Mouse (Mus musculus) spleen, adult 2 months (tissue): ENCODE results near the gene Add3. TPM values are rescaled to one million over a fixed set of nuclear protein-coding genes. Genes with fewer than 3 reads are reported as not detected.
A peak's percentile ranks its signal among the peaks of the same experiment; 100 is the strongest.

Experiments used
- DNase-seq, 2 experiments: peaks; one replicate each; pipeline versions ENCODE4 v3.0.0 to v3.0.0-alpha.2; 2012 to 2021; ENCODE audit warnings: low spot score in 2 of 2, low read depth in 1 of 2
- H3K27ac ChIP-seq: fragments of 200-500 bp; 2 replicates; pipeline ENCODE4 v1.5.1; 2012; ENCODE audit warnings: low read length, inconsistent platforms; ENCODE audit not compliant: insufficient read depth
- H3K27me3 ChIP-seq: fragments of 200-500 bp; 2 replicates; pipeline ENCODE4 v1.6.1; 2012; ENCODE audit warnings: mild to moderate bottlenecking, moderate library complexity, low read length, inconsistent platforms; ENCODE audit not compliant: control insufficient read depth, insufficient read depth
- H3K36me3 ChIP-seq: fragments of 200-500 bp; 2 replicates; pipeline ENCODE4 v1.6.1; 2012; ENCODE audit warnings: mild to moderate bottlenecking, low read length, inconsistent platforms; ENCODE audit not compliant: control insufficient read depth, insufficient read depth
- H3K4me1 ChIP-seq: fragments of 200-500 bp; 2 replicates; pipeline ENCODE4 v1.6.1; 2011; ENCODE audit warnings: inconsistent platforms; ENCODE audit not compliant: control insufficient read depth, insufficient read depth, insufficient read length
- H3K4me3 ChIP-seq: fragments of 200-500 bp; 2 replicates; pipeline ENCODE4 v1.5.1; 2011; ENCODE audit warnings: mild to moderate bottlenecking, inconsistent platforms; ENCODE audit not compliant: insufficient read depth, insufficient read length; ENCODE audit errors: extremely low read depth
- CTCF ChIP-seq: fragments of 200-500 bp; IDR thresholded peaks from 2 replicates; pipeline ENCODE4 v1.5.1; 2011; ENCODE audit warnings: mild to moderate bottlenecking, inconsistent platforms; ENCODE audit not compliant: insufficient read depth, insufficient read length, insufficient replicate concordance; ENCODE audit errors: extremely low read depth
- POLR2A ChIP-seq: fragments of 200-500 bp; IDR thresholded peaks from 2 replicates; pipeline ENCODE4 v1.6.1; 2011; ENCODE audit warnings: low read depth, low read length, inconsistent platforms
- WGBS: fragments of 180-500 bp; shearing (Covaris S2); methylation state at CpG from one replicate; pipeline ENCODE4 v1.1.7; 2018; 5-methylcytosine and 5-hydroxymethylcytosine counted together
- polyA plus RNA-seq: library from polyadenylated mRNA; depleted of rRNA; stranded (reverse); fragments of >200 nt; gene quantifications from 2 replicates; pipeline ENCODE4 v1.2.3, GENCODE M21; 2012

Add3 gene
- polyA plus RNA-seq, 1 experiment: 40.6 TPM

GRCm38 (mm10) chr19:53259541-53259940 lies 119.3 kb downstream of the Add3 start:
- H3K27me3 ChIP-seq: no peaks in the 10 kb centered on the region; the same call in 1 of the 2 replicates
- no peak for DNase-seq
- WGBS: 65% methylated on average over 5 of the region's 5 CpGs
- no peaks in the 10 kb centered on the region; the same call in 1 of the 2 replicates for H3K4me1 ChIP-seq
- TF ChIP-seq POLR2A (no peak), CTCF (no peak)
- H3K27ac ChIP-seq: no peak overlapping the region
- H3K36me3 ChIP-seq: no peaks in the 10 kb centered on the region
- no peak overlapping the region for H3K4me3 ChIP-seq

DNA sequence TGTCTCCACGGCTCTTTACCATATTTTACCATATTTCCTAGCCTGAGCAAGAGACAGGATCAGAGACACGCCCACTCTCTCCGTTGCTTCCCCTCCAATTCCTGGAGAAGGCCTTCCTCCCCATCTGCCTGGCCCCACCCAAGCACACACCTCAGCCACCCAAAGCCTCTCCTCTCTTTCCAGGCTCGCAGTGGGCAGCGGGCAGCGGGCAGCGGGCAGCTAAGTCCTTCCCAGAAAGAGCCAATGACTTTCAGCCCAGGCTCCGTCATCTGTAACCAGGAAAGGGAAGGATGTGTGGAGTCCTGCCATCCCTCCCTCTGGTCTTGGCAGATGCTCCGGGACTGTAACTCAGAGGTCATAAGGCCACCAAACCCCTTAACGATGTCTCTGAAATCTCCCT lies 120.0 kb downstream of the Add3 start:
- DNase-seq: no peak
- TF ChIP-seq POLR2A: no peak
- no peak for TF ChIP-seq CTCF
- Histone ChIP-seq H3K4me1 (no peaks in the 10 kb centered on the region; the same call in 1 of the 2 replicates), H3K27ac (no peak overlapping the region), H3K27me3 (no peaks in the 10 kb centered on the region; the same call in 1 of the 2 replicates), H3K4me3 (no peak overlapping the region), H3K36me3 (no peaks in the 10 kb centered on the region)
- WGBS: 92% methylated on average over 10 of the region's 10 CpGs

DNA sequence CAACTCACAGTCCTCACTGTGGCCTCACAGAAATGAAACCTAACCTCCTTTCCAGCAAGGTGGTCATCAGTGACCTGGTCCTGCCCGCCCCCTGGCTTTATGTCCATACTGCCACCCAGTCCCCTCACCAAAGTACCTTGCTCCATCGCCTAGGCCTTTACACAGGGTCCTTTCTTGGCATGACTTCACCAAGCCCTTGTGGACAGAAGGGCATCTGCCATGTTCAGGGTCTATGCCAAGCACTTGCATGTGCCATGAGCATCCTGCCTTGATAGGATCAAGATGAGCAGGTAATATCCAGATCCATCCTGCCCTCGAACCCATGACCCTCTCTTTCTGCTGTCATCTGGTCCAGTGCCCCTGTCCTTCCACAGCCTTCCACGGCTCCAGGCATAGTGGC lies 120.6 kb downstream of the Add3 start:
- Histone ChIP-seq H3K27me3 (no peaks in the 10 kb centered on the region; the same call in 1 of the 2 replicates), H3K27ac (no peak overlapping the region), H3K4me3 (no peak overlapping the region), H3K4me1 (no peaks in the 10 kb centered on the region; the same call in 1 of the 2 replicates), H3K36me3 (no peaks in the 10 kb centered on the region)
- WGBS: 93% methylated on average over 4 of the region's 4 CpGs
- TF ChIP-seq POLR2A (no peak), CTCF (no peak)
- DNase-seq: no peak

GRCm38 (mm10) chr19:53262061-53262460 lies 121.8 kb downstream of the Add3 start:
- Histone ChIP-seq H3K27me3 (no peaks in the 10 kb centered on the region; the same call in 1 of the 2 replicates), H3K4me1 (no peaks in the 10 kb centered on the region; the same call in 1 of the 2 replicates), H3K4me3 (no peak overlapping the region), H3K36me3 (no peaks in the 10 kb centered on the region), H3K27ac (no peak overlapping the region)
- TF ChIP-seq POLR2A (no peak), CTCF (no peak)
- 91% methylated on average over 7 of the region's 7 CpGs for WGBS
- DNase-seq: no peak

DNA sequence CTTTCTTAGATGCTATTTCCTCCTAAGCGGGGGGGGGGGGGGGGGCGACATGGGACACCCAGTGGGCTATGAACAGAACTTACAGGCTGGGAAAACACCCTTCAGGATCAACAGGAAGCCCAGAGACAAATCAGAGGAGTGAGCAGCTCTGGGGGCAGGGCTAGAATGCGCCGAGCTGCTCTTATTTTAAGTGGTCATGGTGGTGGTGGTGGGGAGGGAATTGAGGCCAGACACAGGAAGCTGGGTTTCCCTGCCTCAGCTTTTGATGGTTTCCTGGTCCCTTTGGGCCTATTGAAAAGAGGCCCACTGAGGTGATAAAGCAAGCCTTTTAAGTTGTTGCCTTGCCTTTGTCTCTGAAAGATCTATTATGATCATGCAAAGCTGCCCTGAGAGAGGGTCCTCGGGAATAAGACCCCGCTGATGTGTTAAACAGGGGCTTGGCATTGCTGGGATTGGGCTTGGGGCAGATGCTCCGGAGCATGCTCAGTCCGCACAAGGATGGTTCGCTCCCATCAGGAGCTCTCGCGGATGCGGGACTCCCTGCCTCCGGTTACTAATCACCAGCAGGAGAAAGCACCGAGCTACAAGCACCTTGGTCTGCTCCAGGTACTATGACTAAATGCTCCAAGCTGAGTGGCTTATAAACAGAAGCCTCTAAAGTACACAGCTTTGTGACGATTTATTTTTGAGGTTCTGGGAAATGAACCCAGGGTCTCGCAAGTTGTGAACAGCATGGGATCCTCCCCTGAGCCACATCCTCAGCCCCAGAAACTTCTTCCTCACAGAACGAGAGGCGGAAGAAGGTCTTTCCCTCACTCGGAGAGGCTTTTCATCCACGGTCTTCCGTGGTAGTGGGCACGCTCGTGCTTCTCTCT lies 123.9 kb downstream of the Add3 start:
- 17% methylated on average over 23 of the region's 23 CpGs for WGBS
- H3K36me3 ChIP-seq: no peaks in the 10 kb centered on the region
- no peak overlapping the region for H3K4me3 ChIP-seq
- TF ChIP-seq POLR2A (no peak), CTCF (no peak)
- no peak overlapping the region for H3K27ac ChIP-seq
- H3K4me1 ChIP-seq: no peaks in the 10 kb centered on the region; the same call in 1 of the 2 replicates
- H3K27me3 ChIP-seq: no peaks in the 10 kb centered on the region; the same call in 1 of the 2 replicates
- peak in 1 of 2 experiments; percentile 14 for DNase-seq

DNA sequence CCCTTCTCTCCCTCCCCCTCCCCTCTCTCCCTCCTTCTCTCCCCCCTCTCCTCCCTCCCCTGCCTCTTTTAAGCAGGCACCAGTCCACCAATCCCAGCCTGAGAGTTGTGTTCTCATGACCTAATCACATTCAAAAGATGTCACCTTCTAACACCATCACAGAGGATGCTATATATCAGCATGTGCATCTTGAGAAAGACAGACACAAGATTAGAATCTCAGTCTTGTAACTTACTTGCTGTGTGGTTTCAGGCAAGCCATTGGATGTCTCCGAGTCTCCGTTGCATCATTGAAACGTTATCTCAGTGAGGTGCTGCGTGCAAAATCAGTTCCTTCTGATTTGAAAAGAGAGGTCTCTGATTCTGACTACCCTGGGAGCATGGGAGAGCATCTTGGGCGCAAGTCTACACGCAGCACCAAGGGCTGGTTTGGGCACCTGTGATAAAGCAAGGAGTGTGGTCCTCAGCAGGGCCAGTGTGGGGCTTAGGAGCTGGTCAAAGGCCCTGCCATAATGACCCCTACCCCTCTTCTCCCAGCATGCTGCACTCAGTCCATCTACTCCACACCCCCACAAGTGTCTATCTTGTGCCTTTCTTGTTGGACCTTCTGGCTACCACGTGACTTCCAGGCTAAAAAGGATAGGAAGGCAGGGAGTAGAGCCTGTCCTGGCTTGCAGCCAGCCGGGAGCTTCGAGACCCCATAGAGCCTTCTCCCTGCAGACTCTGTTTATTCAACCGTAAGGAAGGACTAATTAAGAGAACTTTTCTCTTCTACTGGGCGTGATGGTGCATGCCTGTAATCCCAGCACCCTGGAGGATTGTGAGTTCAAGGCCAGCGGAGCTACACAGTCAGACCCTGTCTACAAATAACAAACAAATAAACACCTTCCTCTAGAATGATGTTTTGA lies 124.8 kb downstream of the Add3 start:
- no peaks in the 10 kb centered on the region; the same call in 1 of the 2 replicates for H3K4me1 ChIP-seq
- H3K4me3 ChIP-seq: no peak overlapping the region
- no peaks in the 10 kb centered on the region for H3K36me3 ChIP-seq
- no peak for TF ChIP-seq POLR2A
- no peak for TF ChIP-seq CTCF
- H3K27ac ChIP-seq: no peak overlapping the region
- no peak for DNase-seq
- 75% methylated on average over 12 of the region's 12 CpGs for WGBS
- no peaks in the 10 kb centered on the region; the same call in 1 of the 2 replicates for H3K27me3 ChIP-seq
